Mouse (Mus musculus): ENCODE measurements around the gene M1ap. TPM values are rescaled to one million over a fixed set of nuclear protein-coding genes. Genes with fewer than 3 reads are reported as not detected.

The M1ap gene
- total RNA-seq, 1 experiment = 6.8 TPM

- peak within 1 kb of the TSS; percentile 69 to 83 for H3K4me3 ChIP-seq (ENCODE audit: insufficient read depth in 1 of 2, low read depth in 1 of 2, low read length in 2 of 2, poor library complexity in 1 of 2, severe bottlenecking in 1 of 2)
- H3K27ac ChIP-seq (ENCODE audit: insufficient read depth, low read depth, low read length, poor library complexity, severe bottlenecking) = no peak within 1 kb of the TSS
- DNase-seq (ENCODE audit: low read depth, low spot score) = peak; percentile 73
- no peaks in the 10 kb centered on the region for H3K9me3 ChIP-seq (ENCODE audit: control insufficient read depth, insufficient read depth, low read depth, low read length)
- H3K36me3 ChIP-seq (ENCODE audit: control insufficient read depth, insufficient read depth, low read length, poor library complexity, severe bottlenecking) = no peaks in the 10 kb centered on the region
- in situ Hi-C loops (cut with MboI; ENCODE audit: low sequenced_read_pairs in 2 of 2, unreplicated experiment in 2 of 2) = no loop called here
- H3K9ac ChIP-seq (ENCODE audit: insufficient read depth, low read depth, low read length, poor library complexity, severe bottlenecking) = peak within 1 kb of the TSS; percentile 58
- TF ChIP-seq CHD2 (IDR thresholded peaks at IDR 0.05; ENCODE audit: low read depth, low read length) = no peak
- TF ChIP-seq MAFK (IDR thresholded peaks at IDR 0.05; ENCODE audit: insufficient read depth, low read depth, low read length) = peak; percentile 96
- peaks cover 0 to 14% of the 10 kb centered on the region in 2 experiments; a peak in 2 of 4 replicates for H3K4me1 ChIP-seq (ENCODE audit: control insufficient read depth in 2 of 2, insufficient read depth in 2 of 2, low read length in 2 of 2, poor library complexity in 1 of 2)
Measured at GRCm38 (mm10) chr6:83033249-83034185, 86.8 kb downstream of the M1ap start, which contains the start of the genes Dok1 and Loxl3. Gene Dok1, minus strand, starts transcription at chr6:83033471. Gene Loxl3, plus strand, starts transcription at chr6:83034173.

DNA sequence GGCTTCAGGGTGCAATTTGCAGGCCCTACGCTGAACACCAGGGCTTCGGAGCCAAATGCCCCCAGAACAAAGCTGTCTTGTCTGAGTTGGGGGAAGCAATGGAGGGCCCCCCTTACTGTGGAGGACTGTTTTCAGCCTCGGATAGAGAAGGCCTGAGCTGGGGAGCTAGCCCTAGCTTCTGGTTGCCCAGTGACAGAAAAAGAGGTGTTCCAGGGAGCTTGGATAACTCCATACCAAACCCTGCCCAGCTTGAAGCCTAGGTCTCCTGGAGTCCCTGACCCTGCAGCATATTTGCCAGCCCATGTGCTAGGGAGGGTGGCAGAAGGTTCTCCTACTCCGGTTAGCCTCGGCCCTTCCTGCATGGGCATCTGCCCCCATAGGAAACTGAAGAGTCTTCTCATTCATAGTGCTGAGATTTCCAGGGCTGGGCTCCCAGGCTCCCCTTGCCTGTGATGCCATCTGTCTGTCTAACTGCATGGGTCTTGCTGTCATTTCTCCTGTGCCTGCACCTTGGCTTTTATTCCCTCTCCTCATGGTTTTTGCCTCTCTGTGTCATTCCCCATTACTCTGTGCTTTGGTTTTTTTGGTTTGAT, 87.9 kb downstream of the M1ap start:
- Histone ChIP-seq H3K9ac (ENCODE audit: insufficient read depth, low read depth, low read length, poor library complexity, severe bottlenecking) (no peak overlapping the region), H3K36me3 (ENCODE audit: control insufficient read depth, insufficient read depth, low read length, poor library complexity, severe bottlenecking) (no peaks in the 10 kb centered on the region), H3K4me1 (ENCODE audit: control insufficient read depth in 2 of 2, insufficient read depth in 2 of 2, low read length in 2 of 2, poor library complexity in 1 of 2) (peaks cover 4 to 14% of the 10 kb centered on the region in 2 experiments; a peak in 2 of 4 replicates), H3K9me3 (ENCODE audit: control insufficient read depth, insufficient read depth, low read depth, low read length) (no peaks in the 10 kb centered on the region), H3K4me3 (ENCODE audit: insufficient read depth in 1 of 2, low read depth in 1 of 2, low read length in 2 of 2, poor library complexity in 1 of 2, severe bottlenecking in 1 of 2) (no peak overlapping the region), H3K27ac (ENCODE audit: insufficient read depth, low read depth, low read length, poor library complexity, severe bottlenecking) (no peak overlapping the region)
- TF ChIP-seq ZC3H11A (IDR thresholded peaks at IDR 0.05; ENCODE audit: borderline replicate concordance, low read depth, low read length) = no peak
- no peak for DNase-seq (ENCODE audit: low read depth, low spot score)
- in situ Hi-C loops (cut with MboI; ENCODE audit: low sequenced_read_pairs in 2 of 2, unreplicated experiment in 2 of 2) = no loop called here

DNA sequence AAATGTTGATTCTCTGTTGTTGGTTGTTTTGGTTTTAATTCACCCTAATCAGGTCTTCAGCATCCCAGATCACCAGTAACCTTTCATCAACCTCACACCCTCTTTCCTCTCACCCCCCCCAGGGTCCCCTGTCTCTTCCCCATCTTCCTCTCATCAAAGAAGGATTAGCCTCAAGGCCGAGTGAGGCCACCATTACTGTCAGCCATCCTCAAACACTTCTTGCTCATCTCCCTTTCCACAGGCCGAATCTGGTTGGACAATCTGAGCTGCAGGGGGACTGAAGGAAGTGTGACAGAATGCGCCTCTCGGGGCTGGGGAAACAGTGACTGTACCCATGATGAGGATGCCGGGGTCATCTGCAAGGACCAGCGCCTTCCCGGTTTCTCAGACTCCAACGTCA, 90.5 kb downstream of the M1ap start:
- TF ChIP-seq ZC3H11A (IDR thresholded peaks at IDR 0.05; ENCODE audit: borderline replicate concordance, low read depth, low read length) = no peak
- TF ChIP-seq CHD2 (IDR thresholded peaks at IDR 0.05; ENCODE audit: low read depth, low read length) = no peak
- no peak for TF ChIP-seq MAFK (IDR thresholded peaks at IDR 0.05; ENCODE audit: insufficient read depth, low read depth, low read length)
- no peak for TF ChIP-seq ZNF384 (IDR thresholded peaks at IDR 0.05; ENCODE audit: low read depth, low read length)
- no peak for TF ChIP-seq HCFC1 (IDR thresholded peaks at IDR 0.05; ENCODE audit: borderline replicate concordance, insufficient read depth, low read length)
- Histone ChIP-seq H3K9me3 (ENCODE audit: control insufficient read depth, insufficient read depth, low read depth, low read length) (no peaks in the 10 kb centered on the region), H3K27ac (ENCODE audit: insufficient read depth, low read depth, low read length, poor library complexity, severe bottlenecking) (no peak overlapping the region), H3K9ac (ENCODE audit: insufficient read depth, low read depth, low read length, poor library complexity, severe bottlenecking) (no peak overlapping the region), H3K4me3 (ENCODE audit: insufficient read depth in 1 of 2, low read depth in 1 of 2, low read length in 2 of 2, poor library complexity in 1 of 2, severe bottlenecking in 1 of 2) (no peak overlapping the region), H3K4me1 (ENCODE audit: control insufficient read depth in 2 of 2, insufficient read depth in 2 of 2, low read length in 2 of 2, poor library complexity in 1 of 2) (peaks cover 4 to 7% of the 10 kb centered on the region in 2 experiments; a peak in 1 of 4 replicates), H3K36me3 (ENCODE audit: control insufficient read depth, insufficient read depth, low read length, poor library complexity, severe bottlenecking) (no peaks in the 10 kb centered on the region)
- no peak for DNase-seq (ENCODE audit: low read depth, low spot score)
- in situ Hi-C loops (cut with MboI; ENCODE audit: low sequenced_read_pairs in 2 of 2, unreplicated experiment in 2 of 2) = no loop called here

DNA sequence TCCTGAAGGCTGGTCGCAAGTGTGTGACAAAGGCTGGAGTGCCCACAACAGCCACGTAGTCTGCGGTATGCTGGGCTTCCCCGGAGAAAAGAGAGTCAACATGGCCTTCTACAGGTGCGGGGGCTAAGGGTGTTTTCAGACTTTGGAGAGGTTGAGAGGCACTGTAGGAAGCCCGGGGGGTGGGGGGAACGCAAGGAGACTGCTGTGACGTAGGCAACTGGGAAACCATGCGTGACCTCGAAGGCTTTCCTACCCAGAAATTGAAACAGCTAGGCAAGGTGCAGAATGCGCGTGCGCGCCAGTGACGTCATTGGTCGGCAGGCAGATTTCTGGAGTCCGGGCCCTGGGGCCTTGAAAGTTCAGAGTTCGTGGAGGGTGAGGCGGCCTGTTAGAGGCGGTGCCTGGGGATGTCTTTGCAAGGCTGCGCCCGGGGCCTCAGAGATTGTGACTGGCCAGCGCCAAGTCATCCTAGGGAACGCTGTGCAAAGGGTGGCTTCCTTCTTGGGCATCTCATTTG, 91.9 kb downstream of the M1ap start:
- peak; percentile 94 for DNase-seq (ENCODE audit: low read depth, low spot score)
- Histone ChIP-seq H3K36me3 (ENCODE audit: control insufficient read depth, insufficient read depth, low read length, poor library complexity, severe bottlenecking) (no peaks in the 10 kb centered on the region), H3K27ac (ENCODE audit: insufficient read depth, low read depth, low read length, poor library complexity, severe bottlenecking) (no peak overlapping the region), H3K9ac (ENCODE audit: insufficient read depth, low read depth, low read length, poor library complexity, severe bottlenecking) (no peak overlapping the region), H3K9me3 (ENCODE audit: control insufficient read depth, insufficient read depth, low read depth, low read length) (no peaks in the 10 kb centered on the region), H3K4me1 (ENCODE audit: control insufficient read depth in 2 of 2, insufficient read depth in 2 of 2, low read length in 2 of 2, poor library complexity in 1 of 2) (peaks cover 4 to 7% of the 10 kb centered on the region in 2 experiments; a peak in 1 of 4 replicates), H3K4me3 (ENCODE audit: insufficient read depth in 1 of 2, low read depth in 1 of 2, low read length in 2 of 2, poor library complexity in 1 of 2, severe bottlenecking in 1 of 2) (no peak overlapping the region)
- in situ Hi-C loops (cut with MboI; ENCODE audit: low sequenced_read_pairs in 2 of 2, unreplicated experiment in 2 of 2) = no loop called here
- no peak for TF ChIP-seq ZC3H11A (IDR thresholded peaks at IDR 0.05; ENCODE audit: borderline replicate concordance, low read depth, low read length)
- no peak for TF ChIP-seq MAFK (IDR thresholded peaks at IDR 0.05; ENCODE audit: insufficient read depth, low read depth, low read length)
- TF ChIP-seq ZNF384 (IDR thresholded peaks at IDR 0.05; ENCODE audit: low read depth, low read length) = no peak
- no peak for TF ChIP-seq HCFC1 (IDR thresholded peaks at IDR 0.05; ENCODE audit: borderline replicate concordance, insufficient read depth, low read length)
- TF ChIP-seq CHD2 (IDR thresholded peaks at IDR 0.05; ENCODE audit: low read depth, low read length) = peak; percentile 85

Measured in ES-E14 (cell line).